Comparison of ENCODE assay signal across 15 mouse cellular contexts in the genomic region with DNA sequence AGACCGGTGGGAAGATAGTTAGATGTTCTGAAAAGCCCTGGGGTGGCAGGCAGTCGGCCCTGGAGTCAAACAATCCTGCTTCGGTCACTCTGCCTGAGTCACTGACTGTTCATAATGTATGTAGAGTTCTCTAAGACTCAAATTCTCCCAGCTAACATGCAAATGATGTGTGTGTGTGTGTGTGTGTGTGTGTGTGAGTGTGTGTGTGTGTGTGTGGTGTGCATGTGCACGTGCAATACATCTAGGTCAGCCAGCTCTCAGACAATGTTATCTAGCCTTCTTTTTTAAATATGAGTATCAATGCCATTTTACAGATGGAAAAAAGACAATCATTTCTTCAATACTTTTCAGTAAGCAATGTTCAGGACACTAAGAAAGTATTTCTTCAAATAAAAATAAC.
"Had no signal": no experiment of that assay in that cellular context is flagged by ENCODE, and none has a peak within 500 bp of the region (broad histone marks: within the 10 kb centered on the region; RNA-seq: fewer than 3 reads in every experiment).

No protein-coding gene starts in this region.

- H3K4me3 ChIP-seq: limb, embryonic 12.5 days; liver, embryonic 13.5 days; lung, embryonic 15.5 days; megakaryocyte, embryonic 14.5 days; midbrain, embryonic 15.5 days; neural tube, embryonic 12.5 days had no signal

- ATAC-seq: liver, postnatal 0 days; midbrain, embryonic 15.5 days had no signal

- H3K36me3 ChIP-seq: limb, embryonic 12.5 days; liver, embryonic 13.5 days; lung, embryonic 15.5 days; midbrain, embryonic 15.5 days; neural tube, embryonic 12.5 days had no signal

- H3K27ac ChIP-seq: limb, embryonic 12.5 days; liver, embryonic 13.5 days; lung, embryonic 15.5 days; macrophage; midbrain, embryonic 15.5 days; neural tube, embryonic 12.5 days had no signal

- H3K4me1 ChIP-seq: liver, embryonic 13.5 days; lung, embryonic 15.5 days; megakaryocyte, embryonic 14.5 days; midbrain, embryonic 15.5 days; neural tube, embryonic 12.5 days had no signal

- H3K9me3 ChIP-seq: limb, embryonic 12.5 days; liver, embryonic 13.5 days; lung, embryonic 15.5 days; megakaryocyte, embryonic 14.5 days; midbrain, embryonic 15.5 days; neural tube, embryonic 12.5 days had no signal

- H3K4me2 ChIP-seq: limb, embryonic 12.5 days; liver, embryonic 13.5 days; lung, embryonic 15.5 days; midbrain, embryonic 11.5 days; midbrain, embryonic 15.5 days; neural tube, embryonic 12.5 days had no signal

- DNase-seq: kidney, postnatal 25 days; liver; liver, embryonic 13.5 days; liver, postnatal 0 days; lung, postnatal 14 days; spleen, adult 18-20 months; thymus, adult 2 months; thymus, postnatal 25 days had no signal

- H3K9ac ChIP-seq: limb, embryonic 12.5 days; liver, embryonic 13.5 days; liver, postnatal 0 days; lung, embryonic 15.5 days; midbrain, embryonic 15.5 days; neural tube, embryonic 12.5 days had no signal

- H3K27me3 ChIP-seq: liver, embryonic 13.5 days; lung, embryonic 15.5 days; megakaryocyte, embryonic 14.5 days; midbrain, embryonic 15.5 days; neural tube, embryonic 12.5 days had no signal
